Mouse (Mus musculus) megakaryocyte-erythroid progenitor cell, adult 5-6 weeks (primary cell): ENCODE results near the gene Rgs8. TPM values are rescaled to one million over a fixed set of nuclear protein-coding genes. Genes with fewer than 3 reads are reported as not detected.

Experiments used
- ATAC-seq: replicated peaks from 2 replicates; pipeline ENCODE4 v1.8.0; 2016; ENCODE audit warnings: mild to moderate bottlenecking, inconsistent platforms; ENCODE audit not compliant: severe bottlenecking, poor library complexity, low FRiP score, low TSS enrichment
- total RNA-seq, 2 experiments: library from RNA; stranded (forward) in 1 of 2; stranded (reverse) in 1 of 2; fragments of 200-1000, 215-1000 nt in 1 of 2; fragments of >200 nt in 1 of 2; fragmentation: Nextera tagmentation in 1 of 2; gene quantifications; 2 replicates each; pipeline ENCODE4 v1.2.3; 2014 to 2017

Rgs8 gene
- not detected in 2 replicates for total RNA-seq (2014; fragmentation: Nextera tagmentation)
- total RNA-seq (2017) = not detected in 2 replicates

- ATAC-seq = no peak; the same call in 1 of the 2 replicates
These were observed at the start of gene Rgs8 for GRCm38 (mm10) chr1:153652938-153653623. Rgs8 (plus strand) TSS chr1:153653025.

GRCm38 (mm10) chr1:153617340-153617830 lies 35.4 kb upstream of the Rgs8 start:
- ATAC-seq = no peak

GRCm38 (mm10) chr1:153623036-153623435 lies 29.8 kb upstream of the Rgs8 start:
- ATAC-seq = no peak

- ATAC-seq = peak; percentile 44; the same call in 1 of the 2 replicates
These were observed 20.1 kb upstream of the Rgs8 start for GRCm38 (mm10) chr1:153632686-153633085.

GRCm38 (mm10) chr1:153635056-153635455 lies 17.8 kb upstream of the Rgs8 start:
- ATAC-seq = no peak

GRCm38 (mm10) chr1:153635521-153635920 lies 17.3 kb upstream of the Rgs8 start:
- ATAC-seq = no peak

- no peak for ATAC-seq
These were observed 16.0 kb upstream of the Rgs8 start for GRCm38 (mm10) chr1:153636821-153637220.

GRCm38 (mm10) chr1:153641492-153641939 lies 11.3 kb upstream of the Rgs8 start:
- ATAC-seq = no peak

- ATAC-seq = no peak
These were observed 10.8 kb upstream of the Rgs8 start for GRCm38 (mm10) chr1:153641940-153642501.

GRCm38 (mm10) chr1:153653674-153654073 lies 849 bp downstream of the Rgs8 start:
- ATAC-seq = no peak

- ATAC-seq = no peak
These were observed 6.8 kb downstream of the Rgs8 start for GRCm38 (mm10) chr1:153659666-153660065.

- no peak for ATAC-seq
These were observed 8.3 kb downstream of the Rgs8 start for GRCm38 (mm10) chr1:153660982-153661688.

GRCm38 (mm10) chr1:153661689-153662002 lies 8.8 kb downstream of the Rgs8 start:
- no peak for ATAC-seq

GRCm38 (mm10) chr1:153662362-153662761 lies 9.5 kb downstream of the Rgs8 start:
- no peak for ATAC-seq

- no peak for ATAC-seq
These were observed 12.4 kb downstream of the Rgs8 start for GRCm38 (mm10) chr1:153665066-153665715.

- no peak for ATAC-seq
These were observed 13.4 kb downstream of the Rgs8 start for GRCm38 (mm10) chr1:153666236-153666635.

GRCm38 (mm10) chr1:153667244-153667727 lies 14.5 kb downstream of the Rgs8 start:
- no peak for ATAC-seq

- no peak for ATAC-seq
These were observed 15.0 kb downstream of the Rgs8 start for GRCm38 (mm10) chr1:153667781-153668180.

- no peak for ATAC-seq
These were observed 16.3 kb downstream of the Rgs8 start for GRCm38 (mm10) chr1:153669086-153669485.

GRCm38 (mm10) chr1:153669728-153670127 lies 16.9 kb downstream of the Rgs8 start:
- ATAC-seq = no peak
